Mouse (Mus musculus) thymus, adult 2 months (tissue): Measurements from ENCODE around the gene Rest. TPM values are rescaled to one million over a fixed set of nuclear protein-coding genes. Genes with fewer than 3 reads are reported as not detected.
"Not testable (repeated sequence)": the region's sequence is repeated elsewhere in the genome, so short reads cannot be mapped to it uniquely, and the experiment has no call there.

Experiments
- DNase-seq: peaks from one replicate; pipeline ENCODE4 v3.0.0; 2021
- H3K27ac ChIP-seq: fragments of 200-500 bp; 2 replicates; pipeline ENCODE4 v1.5.1; 2012; ENCODE audit warnings: low read length, control low read depth; ENCODE audit not compliant: control insufficient read depth, insufficient read depth
- H3K27me3 ChIP-seq: fragments of 200-500 bp; 2 replicates; pipeline ENCODE4 v1.6.1; 2012; ENCODE audit warnings: mild to moderate bottlenecking, low read length, moderate library complexity, mixed read lengths; ENCODE audit not compliant: control insufficient read depth, insufficient read depth
- H3K36me3 ChIP-seq: fragments of 200-500 bp; 2 replicates; pipeline ENCODE4 v1.6.1; 2012; ENCODE audit warnings: mild to moderate bottlenecking, low read length, moderate library complexity; ENCODE audit not compliant: control insufficient read depth, insufficient read depth
- H3K4me1 ChIP-seq: fragments of 200-500 bp; replicated peaks from 2 replicates; pipeline ENCODE4 v1.6.1; 2012; ENCODE audit warnings: low read length; ENCODE audit not compliant: control insufficient read depth, insufficient read depth
- H3K4me3 ChIP-seq: fragments of 200-500 bp; 2 replicates; pipeline ENCODE4 v1.5.1; 2012; ENCODE audit warnings: mild to moderate bottlenecking, low read length, control low read depth, moderate library complexity; ENCODE audit not compliant: control insufficient read depth, insufficient read depth
- CTCF ChIP-seq: fragments of 200-500 bp; IDR thresholded peaks from 2 replicates; pipeline ENCODE4 v1.5.1; 2012; ENCODE audit warnings: mild to moderate bottlenecking, control low read depth, low read length, moderate library complexity, borderline replicate concordance; ENCODE audit not compliant: control insufficient read depth, poor library complexity, insufficient read depth; ENCODE audit errors: extremely low read depth
- POLR2A ChIP-seq: fragments of 200-500 bp; IDR thresholded peaks from 2 replicates; pipeline ENCODE4 v1.6.1; 2012; ENCODE audit warnings: mild to moderate bottlenecking, low read length, control low read depth, moderate library complexity; ENCODE audit not compliant: control insufficient read depth, poor library complexity, insufficient read depth; ENCODE audit errors: extremely low read depth
- WGBS: fragments of 180-500 bp; shearing (Covaris S2); methylation state at CpG from one replicate; pipeline ENCODE4 v1.1.7; 2018; 5-methylcytosine and 5-hydroxymethylcytosine counted together
- polyA plus RNA-seq: library from polyadenylated mRNA; depleted of rRNA; stranded (reverse); fragments of >200 nt; gene quantifications from 2 replicates; pipeline ENCODE4 v1.2.3, GENCODE M21; 2012; rRNA removed

Rest gene
- 14.0 and 18.4 TPM in 2 replicates for polyA plus RNA-seq

DNA sequence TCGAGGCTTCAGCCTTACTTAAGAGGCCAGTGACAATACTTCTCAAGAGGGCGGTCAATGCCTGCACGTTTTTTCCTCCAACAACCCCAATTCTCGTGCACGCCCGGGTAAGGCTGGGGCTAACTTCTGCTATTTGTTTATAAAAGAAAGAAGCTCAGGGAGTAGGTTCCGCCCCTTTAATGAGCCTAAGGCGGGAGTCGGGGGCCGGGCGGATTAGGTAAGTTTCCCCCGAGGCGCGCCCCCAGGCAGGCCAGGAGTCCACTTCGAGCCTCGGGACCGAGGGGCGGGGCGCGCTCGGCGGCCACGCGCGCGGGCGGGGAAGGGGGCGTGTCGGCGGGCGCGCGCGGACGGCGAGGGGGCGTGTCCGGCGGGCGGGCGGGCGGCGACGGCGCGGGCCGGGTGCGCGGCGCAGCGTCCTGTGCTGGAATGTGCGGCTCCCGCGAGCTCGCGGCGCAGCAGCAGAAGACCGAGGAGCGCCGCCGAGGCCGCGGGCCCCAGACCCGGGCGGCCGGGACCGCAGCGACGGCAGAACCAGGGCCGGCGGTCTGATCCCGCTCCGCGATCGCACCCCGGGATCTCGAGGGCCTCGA, at the start of gene Rest:
Gene Rest (plus strand): TSS at position 411 of the 590 bp plus-strand sequence.
- under 1% methylated on average over 78 of the region's 78 CpGs for WGBS
- Histone ChIP-seq H3K27me3 (no peaks in the 10 kb centered on the region), H3K36me3 (peaks cover 10% of the 10 kb centered on the region), H3K4me3 (peak within 1 kb of the TSS; percentile 95), H3K4me1 (peaks cover 14% of the 10 kb centered on the region), H3K27ac (peak within 1 kb of the TSS; percentile 90; the same call in 1 of the 2 replicates)
- peak; percentile 75 for DNase-seq
- TF ChIP-seq POLR2A = peak; percentile 53; the same call in 1 of the 2 replicates
- TF ChIP-seq CTCF = no peak

- peaks cover 23% of the 10 kb centered on the region for H3K4me1 ChIP-seq
- no peak overlapping the region for H3K27ac ChIP-seq
- 10% methylated on average over 9 of the region's 9 CpGs for WGBS
- H3K4me3 ChIP-seq = no peak overlapping the region
- no peaks in the 10 kb centered on the region for H3K27me3 ChIP-seq
- DNase-seq = peak; percentile 79
- no peak for TF ChIP-seq POLR2A
- no peak for TF ChIP-seq CTCF
- no peaks in the 10 kb centered on the region for H3K36me3 ChIP-seq
Measured at GRCm38 (mm10) chr5:77217211-77217610, 48.1 kb upstream of the Rest start.

- H3K27me3 ChIP-seq = no peaks in the 10 kb centered on the region
- H3K4me1 ChIP-seq = peaks cover 22% of the 10 kb centered on the region
- H3K4me3 ChIP-seq = no peak overlapping the region
- no peak overlapping the region for H3K27ac ChIP-seq
- no peaks in the 10 kb centered on the region for H3K36me3 ChIP-seq
- no peak for DNase-seq
- TF ChIP-seq POLR2A (no peak), CTCF (no peak)
- WGBS = 9% methylated on average over 2 of the region's 2 CpGs
Measured at GRCm38 (mm10) chr5:77217724-77218123, 47.6 kb upstream of the Rest start.

GRCm38 (mm10) chr5:77223043-77223975, 42.0 kb upstream of the Rest start:
- Histone ChIP-seq H3K4me1 (peaks cover 5% of the 10 kb centered on the region), H3K27ac (no peak overlapping the region), H3K36me3 (no peaks in the 10 kb centered on the region), H3K27me3 (no peaks in the 10 kb centered on the region), H3K4me3 (no peak overlapping the region)
- 66% methylated on average over 11 of the region's 11 CpGs for WGBS
- TF ChIP-seq POLR2A (no peak), CTCF (no peak)
- peak; percentile 33 for DNase-seq

- Histone ChIP-seq H3K4me3 (no peak overlapping the region), H3K27me3 (no peaks in the 10 kb centered on the region), H3K36me3 (no peaks in the 10 kb centered on the region), H3K27ac (no peak overlapping the region), H3K4me1 (no peaks in the 10 kb centered on the region)
- no peak for TF ChIP-seq POLR2A
- no peak for TF ChIP-seq CTCF
- WGBS = 13% methylated on average over 1 of the region's 1 CpGs
- DNase-seq = no peak
Measured at GRCm38 (mm10) chr5:77228986-77229385, 36.3 kb upstream of the Rest start.

GRCm38 (mm10) chr5:77231863-77232262, 33.4 kb upstream of the Rest start:
- H3K4me3 ChIP-seq, H3K36me3 ChIP-seq, DNase-seq, H3K27me3 ChIP-seq, H3K4me1 ChIP-seq, H3K27ac ChIP-seq: not testable (repeated sequence)
- WGBS = over 99% methylated on average over 4 of the region's 4 CpGs

- Histone ChIP-seq H3K27me3 (no peaks in the 10 kb centered on the region), H3K27ac (no peak overlapping the region), H3K36me3 (no peaks in the 10 kb centered on the region), H3K4me3 (no peak overlapping the region), H3K4me1 (no peaks in the 10 kb centered on the region)
- no peak for DNase-seq
- no peak for TF ChIP-seq POLR2A
- TF ChIP-seq CTCF = no peak
- WGBS = 92% methylated on average over 3 of the region's 3 CpGs
Measured at GRCm38 (mm10) chr5:77234921-77235320, 30.4 kb upstream of the Rest start.
